Mouse (Mus musculus) myocyte (in vitro differentiated cells): ENCODE results near the gene Prkcz. TPM values are rescaled to one million over a fixed set of nuclear protein-coding genes. Genes with fewer than 3 reads are reported as not detected.
A peak's percentile ranks its signal among the peaks of the same experiment; 100 is the strongest.

ENCODE experiments used
- H3K27me3 ChIP-seq: one replicate; pipeline ENCODE4 v1.6.1; 2011; ENCODE audit not compliant: control insufficient read depth, insufficient read depth, insufficient read length
- H3K36me3 ChIP-seq: one replicate; pipeline ENCODE4 v1.6.1; 2011; ENCODE audit not compliant: control insufficient read depth, insufficient read depth
- H3K4me2 ChIP-seq: one replicate; pipeline ENCODE4 v1.6.1; 2011; ENCODE audit warnings: low read depth, control low read depth
- H3K4me3 ChIP-seq: one replicate; pipeline ENCODE4 v1.5.1; 2011; ENCODE audit warnings: mild to moderate bottlenecking, control low read depth, moderate library complexity
- H3K79me2 ChIP-seq: one replicate; pipeline ENCODE4 v1.6.1; 2011; ENCODE audit not compliant: control insufficient read depth, insufficient read depth
- H3ac ChIP-seq: one replicate; pipeline ENCODE4 v1.6.1; 2011; ENCODE audit not compliant: control insufficient read depth, insufficient read length
- CEBPB ChIP-seq: IDR thresholded peaks from 2 replicates; pipeline ENCODE4 v1.6.1; 2011; ENCODE audit warnings: mild to moderate bottlenecking, moderate library complexity; ENCODE audit not compliant: poor library complexity, insufficient read depth, severe bottlenecking
- E2F4 ChIP-seq: IDR thresholded peaks from one replicate; pipeline ENCODE4 v1.6.1; 2011; ENCODE audit warnings: mild to moderate bottlenecking, control low read depth, moderate library complexity; ENCODE audit not compliant: insufficient read depth
- MAX ChIP-seq: IDR thresholded peaks from one replicate; pipeline ENCODE4 v1.6.1; 2011; ENCODE audit warnings: low read depth, mild to moderate bottlenecking, control low read depth
- MYOD1 ChIP-seq, 3 experiments: IDR thresholded peaks; one replicate each; pipeline ENCODE4 v1.6.1; 2011; ENCODE audit warnings: control low read depth in 2 of 3, low read depth in 2 of 3, mild to moderate bottlenecking in 2 of 3, moderate library complexity in 1 of 3; ENCODE audit not compliant: insufficient read length in 2 of 3, control insufficient read depth in 1 of 3
- MYOG ChIP-seq, 3 experiments: IDR thresholded peaks; one replicate each; pipeline ENCODE4 v1.6.1; 2011; ENCODE audit warnings: control low read depth in 2 of 3, low read depth in 2 of 3, mild to moderate bottlenecking in 2 of 3; ENCODE audit not compliant: insufficient read length in 2 of 3, control insufficient read depth in 1 of 3, insufficient read depth in 1 of 3
- POLR2A ChIP-seq: IDR thresholded peaks from one replicate; pipeline ENCODE4 v1.6.1; 2011; ENCODE audit warnings: low read depth, mild to moderate bottlenecking, control low read depth, moderate library complexity; ENCODE audit not compliant: insufficient read length
- POLR2AphosphoS2 ChIP-seq: IDR thresholded peaks from one replicate; pipeline ENCODE4 v1.6.1; 2011; ENCODE audit warnings: low read depth, control low read depth; ENCODE audit not compliant: insufficient read length
- REST ChIP-seq: IDR thresholded peaks from one replicate; pipeline ENCODE4 v1.6.1; 2011; ENCODE audit warnings: mild to moderate bottlenecking, control low read depth, moderate library complexity; ENCODE audit not compliant: insufficient read depth, insufficient read length
- SRF ChIP-seq: IDR thresholded peaks from one replicate; pipeline ENCODE4 v1.6.1; 2011; ENCODE audit warnings: low read depth; ENCODE audit not compliant: control insufficient read depth, insufficient read length
- TCF12 ChIP-seq: IDR thresholded peaks from one replicate; pipeline ENCODE4 v1.6.1; 2011; ENCODE audit warnings: mild to moderate bottlenecking, control low read depth; ENCODE audit not compliant: poor library complexity, insufficient read depth, severe bottlenecking
- TCF3 ChIP-seq: IDR thresholded peaks from one replicate; pipeline ENCODE4 v1.6.1; 2011; ENCODE audit warnings: low read depth, control low read depth; ENCODE audit not compliant: insufficient read length
- USF1 ChIP-seq: IDR thresholded peaks from one replicate; pipeline ENCODE4 v1.6.1; 2011; ENCODE audit warnings: low read depth, mild to moderate bottlenecking, control low read depth, moderate library complexity
- polyA plus RNA-seq: library from polyadenylated mRNA; unstranded; fragments of >200 nt; fragmentation: generic; extraction: Trizol; gene quantifications from one replicate; pipeline ENCODE4 v1.2.1, GENCODE M21; 2012; ENCODE audit warnings: missing spikeins

Prkcz gene
- polyA plus RNA-seq, 1 experiment, result 0.36 TPM

- H3K4me3 ChIP-seq, result no peak overlapping the region
- H3K36me3 ChIP-seq, result no peaks in the 10 kb centered on the region
- H3ac ChIP-seq, result no peak overlapping the region
- TF ChIP-seq TCF3 (no peak), POLR2AphosphoS2 (no peak), TCF12 (no peak), POLR2A (no peak), REST (no peak)
- H3K4me2 ChIP-seq, result no peak overlapping the region
- H3K27me3 ChIP-seq, result peaks cover 55% of the 10 kb centered on the region
- H3K79me2 ChIP-seq, result no peaks in the 10 kb centered on the region
Measured at GRCm38 (mm10) chr4:155398222-155398540, 37.0 kb upstream of the Prkcz start.

GRCm38 (mm10) chr4:155397511-155398221, 36.5 kb upstream of the Prkcz start, which contains the start of gene Gabrd:
TSS of gene Gabrd (minus strand) at chr4:155398112.
- no peak within 1 kb of the TSS for H3K4me2 ChIP-seq
- H3K79me2 ChIP-seq, result no peaks in the 10 kb centered on the region
- no peak within 1 kb of the TSS for H3ac ChIP-seq
- no peak within 1 kb of the TSS for H3K4me3 ChIP-seq
- TF ChIP-seq REST, result peak; percentile 94
- TF ChIP-seq MYOG (IDR thresholded peaks at IDR 0.05; ENCODE audit: control insufficient read depth in 1 of 3, insufficient read depth in 1 of 3, insufficient read length in 2 of 3, low read depth in 2 of 3), result peak in 1 of 3 experiments; percentile 20
- TF ChIP-seq TCF3, result no peak
- no peak for TF ChIP-seq SRF
- no peak for TF ChIP-seq TCF12
- H3K27me3 ChIP-seq, result peaks cover 60% of the 10 kb centered on the region
- no peaks in the 10 kb centered on the region for H3K36me3 ChIP-seq

GRCm38 (mm10) chr4:155396751-155397150, 35.6 kb upstream of the Prkcz start:
- Histone ChIP-seq H3K4me2 (no peak overlapping the region), H3K4me3 (no peak overlapping the region), H3K79me2 (no peaks in the 10 kb centered on the region), H3K27me3 (peaks cover 64% of the 10 kb centered on the region), H3ac (no peak overlapping the region), H3K36me3 (no peaks in the 10 kb centered on the region)
- TF ChIP-seq TCF3 (no peak), E2F4 (no peak), MAX (no peak), MYOD1 (IDR thresholded peaks at IDR 0.05; ENCODE audit: control insufficient read depth in 1 of 3, insufficient read length in 2 of 3, low read depth in 2 of 3) (no peak), TCF12 (no peak), POLR2AphosphoS2 (no peak), MYOG (IDR thresholded peaks at IDR 0.05; ENCODE audit: control insufficient read depth in 1 of 3, insufficient read depth in 1 of 3, insufficient read length in 2 of 3, low read depth in 2 of 3) (no peak), USF1 (no peak), CEBPB (no peak), SRF (no peak), POLR2A (no peak), REST (no peak)

- Histone ChIP-seq H3K4me2 (no peak overlapping the region), H3K36me3 (no peaks in the 10 kb centered on the region), H3K27me3 (peaks cover 60% of the 10 kb centered on the region), H3ac (no peak overlapping the region), H3K4me3 (no peak overlapping the region), H3K79me2 (no peaks in the 10 kb centered on the region)
- no peak for TF ChIP-seq POLR2A
- TF ChIP-seq POLR2AphosphoS2, result no peak
- TF ChIP-seq SRF, result no peak
- TF ChIP-seq REST, result no peak
- no peak for TF ChIP-seq MYOG (IDR thresholded peaks at IDR 0.05; ENCODE audit: control insufficient read depth in 1 of 3, insufficient read depth in 1 of 3, insufficient read length in 2 of 3, low read depth in 2 of 3)
- no peak for TF ChIP-seq MAX
- TF ChIP-seq TCF3, result no peak
- TF ChIP-seq E2F4, result no peak
Measured at GRCm38 (mm10) chr4:155395471-155395870, 34.3 kb upstream of the Prkcz start.

- no peaks in the 10 kb centered on the region for H3K36me3 ChIP-seq
- H3K4me3 ChIP-seq, result no peak overlapping the region
- TF ChIP-seq POLR2A, result no peak
- TF ChIP-seq MYOG (IDR thresholded peaks at IDR 0.05; ENCODE audit: control insufficient read depth in 1 of 3, insufficient read depth in 1 of 3, insufficient read length in 2 of 3, low read depth in 2 of 3), result no peak
- TF ChIP-seq CEBPB, result no peak
- no peak for TF ChIP-seq REST
- no peak for TF ChIP-seq USF1
- no peak for TF ChIP-seq MAX
- no peak for TF ChIP-seq TCF12
- TF ChIP-seq MYOD1 (IDR thresholded peaks at IDR 0.05; ENCODE audit: control insufficient read depth in 1 of 3, insufficient read length in 2 of 3, low read depth in 2 of 3), result no peak
- TF ChIP-seq TCF3, result no peak
- no peak for TF ChIP-seq POLR2AphosphoS2
- no peak for TF ChIP-seq SRF
- no peak for TF ChIP-seq E2F4
- H3K27me3 ChIP-seq, result peaks cover 79% of the 10 kb centered on the region
- H3K79me2 ChIP-seq, result no peaks in the 10 kb centered on the region
- H3K4me2 ChIP-seq, result no peak overlapping the region
- H3ac ChIP-seq, result no peak overlapping the region
Measured at GRCm38 (mm10) chr4:155387166-155387565, 26.0 kb upstream of the Prkcz start.
